Mouse (Mus musculus) intestine, embryonic 14.5 days (tissue): ENCODE data around the gene Tbc1d23. TPM values are rescaled to one million over a fixed set of nuclear protein-coding genes. Genes with fewer than 3 reads are reported as not detected.
"Not testable (repeated sequence)": the region's sequence is repeated elsewhere in the genome, so short reads cannot be mapped to it uniquely, and the experiment has no call there.

Source experiments
- ATAC-seq: fragments of 200-750 bp; cut with Nextera tagmentation; replicated peaks from 2 replicates; pipeline ENCODE4 v1.8.0; 2017; ENCODE audit warnings: low read depth, moderate number of reproducible peaks, moderate TSS enrichment, moderate library complexity; ENCODE audit not compliant: low FRiP score, low TSS enrichment
- DNase-seq: peaks from one replicate; pipeline ENCODE4 v3.0.0-alpha.2; 2018; ENCODE audit warnings: low spot score
- H3K27ac ChIP-seq: fragments of 300-500 bp; sonication (generic); 2 replicates; pipeline ENCODE4 v1.5.1; 2014; ENCODE audit warnings: low read depth, mild to moderate bottlenecking, control low read depth
- H3K27me3 ChIP-seq: fragments of 300-500 bp; sonication (generic); replicated peaks from 2 replicates; pipeline ENCODE4 v1.6.1; 2014; ENCODE audit warnings: low read length, control low read depth; ENCODE audit not compliant: control insufficient read depth, insufficient read depth
- H3K36me3 ChIP-seq: fragments of 300-500 bp; sonication (generic); 2 replicates; pipeline ENCODE4 v1.6.1; 2014; ENCODE audit warnings: low read length, control low read depth; ENCODE audit not compliant: control insufficient read depth, insufficient read depth
- H3K4me1 ChIP-seq: fragments of 300-500 bp; sonication (generic); replicated peaks from 2 replicates; pipeline ENCODE4 v1.6.1; 2014; ENCODE audit warnings: low read length, control low read depth, mixed read lengths; ENCODE audit not compliant: control insufficient read depth, insufficient read depth
- H3K4me2 ChIP-seq: fragments of 300-500 bp; sonication (generic); 2 replicates; pipeline ENCODE4 v1.6.1; 2014; ENCODE audit warnings: low read length
- H3K4me3 ChIP-seq: fragments of 300-500 bp; sonication (generic); 2 replicates; pipeline ENCODE4 v1.5.1; 2014; ENCODE audit warnings: low read depth, low read length, control low read depth, mixed read lengths
- H3K9ac ChIP-seq: fragments of 300-500 bp; sonication (generic); 2 replicates; pipeline ENCODE4 v1.6.1; 2014; ENCODE audit warnings: mild to moderate bottlenecking, low read length
- H3K9me3 ChIP-seq: fragments of 300-500 bp; sonication (generic); 2 replicates; pipeline ENCODE4 v1.6.1; 2016; ENCODE audit warnings: low read length, control low read depth; ENCODE audit not compliant: control insufficient read depth
- WGBS: fragments of 180-500 bp; shearing (Covaris S2); extraction: QIAGEN DNeasy Blood & Tissue Kit; methylation state at CpG from one replicate; pipeline ENCODE4 v1.1.7; 2014; 5-methylcytosine and 5-hydroxymethylcytosine counted together
- polyA plus RNA-seq: library from polyadenylated mRNA; unstranded; fragments of >200 nt; fragmentation: Nextera tagmentation; extraction: Ambion mirVana; gene quantifications from 2 replicates; pipeline ENCODE4 v1.2.1, GENCODE M21; 2014

Gene Tbc1d23
- polyA plus RNA-seq, 1 experiment from 2014 or later: 27.5 TPM

- no peaks in the 10 kb centered on the region for H3K36me3 ChIP-seq
- H3K4me3 ChIP-seq: no peak overlapping the region
- H3K4me2 ChIP-seq: no peak overlapping the region
- no peak for ATAC-seq
- no peaks in the 10 kb centered on the region for H3K9me3 ChIP-seq
- WGBS: 48% methylated on average over 7 of the region's 7 CpGs
- no peak overlapping the region for H3K9ac ChIP-seq
- no peak for DNase-seq
- no peaks in the 10 kb centered on the region for H3K4me1 ChIP-seq
- H3K27me3 ChIP-seq: no peaks in the 10 kb centered on the region
- H3K27ac ChIP-seq: no peak overlapping the region
Observed at GRCm38 (mm10) chr16:57235871-57236510, 4.7 kb upstream of the Tbc1d23 start.

- H3K27ac ChIP-seq, H3K4me1 ChIP-seq, H3K36me3 ChIP-seq, DNase-seq, H3K9ac ChIP-seq, H3K27me3 ChIP-seq, ATAC-seq, H3K9me3 ChIP-seq: not testable (repeated sequence)
- Histone ChIP-seq H3K4me3 (peak overlapping the region; percentile 76; the same call in 1 of the 2 replicates), H3K4me2 (peak overlapping the region; percentile 44)
- WGBS: 62% methylated on average over 4 of the region's 5 CpGs
Observed at GRCm38 (mm10) chr16:57231937-57232310, 620 bp upstream of the Tbc1d23 start.

GRCm38 (mm10) chr16:57226444-57226843 is 4.9 kb downstream of the Tbc1d23 start:
- Histone ChIP-seq H3K9ac (no peak overlapping the region), H3K27ac (no peak overlapping the region), H3K4me2 (no peak overlapping the region), H3K9me3 (no peaks in the 10 kb centered on the region), H3K4me1 (peaks cover 7% of the 10 kb centered on the region), H3K27me3 (no peaks in the 10 kb centered on the region), H3K36me3 (no peaks in the 10 kb centered on the region), H3K4me3 (no peak overlapping the region)
- ATAC-seq (no peak), DNase-seq (no peak)
- WGBS: 69% methylated on average over 5 of the region's 5 CpGs

- no peaks in the 10 kb centered on the region for H3K9me3 ChIP-seq
- DNase-seq (no peak), ATAC-seq (no peak)
- no peak overlapping the region for H3K27ac ChIP-seq
- WGBS: 94% methylated on average over 6 of the region's 6 CpGs
- H3K4me1 ChIP-seq: no peaks in the 10 kb centered on the region
- no peak overlapping the region for H3K4me3 ChIP-seq
- H3K4me2 ChIP-seq: no peak overlapping the region
- H3K36me3 ChIP-seq: peaks cover 20% of the 10 kb centered on the region
- no peaks in the 10 kb centered on the region for H3K27me3 ChIP-seq
- no peak overlapping the region for H3K9ac ChIP-seq
Observed at GRCm38 (mm10) chr16:57220361-57220760, 10.9 kb downstream of the Tbc1d23 start.

GRCm38 (mm10) chr16:57215957-57216356 is 15.3 kb downstream of the Tbc1d23 start:
- Histone ChIP-seq H3K36me3 (peaks cover 38% of the 10 kb centered on the region), H3K9ac (no peak overlapping the region), H3K4me1 (no peaks in the 10 kb centered on the region), H3K4me3 (no peak overlapping the region), H3K27ac (no peak overlapping the region), H3K9me3 (no peaks in the 10 kb centered on the region), H3K27me3 (no peaks in the 10 kb centered on the region), H3K4me2 (no peak overlapping the region)
- ATAC-seq (no peak), DNase-seq (no peak)

GRCm38 (mm10) chr16:57211037-57211436 is 20.3 kb downstream of the Tbc1d23 start:
- H3K4me3 ChIP-seq: no peak overlapping the region
- H3K27ac ChIP-seq: no peak overlapping the region
- H3K4me1 ChIP-seq: no peaks in the 10 kb centered on the region
- no peak for DNase-seq
- 95% methylated on average over 2 of the region's 2 CpGs for WGBS
- no peaks in the 10 kb centered on the region for H3K9me3 ChIP-seq
- no peak overlapping the region for H3K4me2 ChIP-seq
- H3K36me3 ChIP-seq: peaks cover 41% of the 10 kb centered on the region
- H3K9ac ChIP-seq: no peak overlapping the region
- no peaks in the 10 kb centered on the region for H3K27me3 ChIP-seq
- no peak for ATAC-seq

- Histone ChIP-seq H3K4me2 (no peak overlapping the region), H3K27ac (no peak overlapping the region), H3K4me3 (no peak overlapping the region), H3K36me3 (peaks cover 38% of the 10 kb centered on the region), H3K9me3 (no peaks in the 10 kb centered on the region), H3K9ac (no peak overlapping the region), H3K27me3 (no peaks in the 10 kb centered on the region), H3K4me1 (no peaks in the 10 kb centered on the region)
- DNase-seq (no peak), ATAC-seq (no peak)
- 73% methylated on average over 2 of the region's 2 CpGs for WGBS
Observed at GRCm38 (mm10) chr16:57208342-57208741, 23.0 kb downstream of the Tbc1d23 start.

- Histone ChIP-seq H3K4me2 (no peak overlapping the region), H3K36me3 (peaks cover 28% of the 10 kb centered on the region), H3K27me3 (no peaks in the 10 kb centered on the region), H3K9ac (no peak overlapping the region), H3K27ac (no peak overlapping the region), H3K4me3 (no peak overlapping the region), H3K4me1 (no peaks in the 10 kb centered on the region), H3K9me3 (no peaks in the 10 kb centered on the region)
- DNase-seq: no peak
- 63% methylated on average over 3 of the region's 3 CpGs for WGBS
- no peak for ATAC-seq
Observed at GRCm38 (mm10) chr16:57197281-57197680, 34.0 kb downstream of the Tbc1d23 start.

- Histone ChIP-seq H3K9me3 (no peaks in the 10 kb centered on the region), H3K4me1 (no peaks in the 10 kb centered on the region), H3K36me3 (peaks cover 35% of the 10 kb centered on the region), H3K4me3 (no peak overlapping the region), H3K27me3 (no peaks in the 10 kb centered on the region), H3K4me2 (no peak overlapping the region), H3K27ac (no peak overlapping the region), H3K9ac (no peak overlapping the region)
- WGBS: 84% methylated on average over 5 of the region's 5 CpGs
- DNase-seq (no peak), ATAC-seq (no peak)
Observed at GRCm38 (mm10) chr16:57196590-57196989, 34.7 kb downstream of the Tbc1d23 start.
